Mouse (Mus musculus) embryonic facial prominence, embryonic 15.5 days (tissue): ENCODE measurements around the gene Ddr1. TPM values are rescaled to one million over a fixed set of nuclear protein-coding genes. Genes with fewer than 3 reads are reported as not detected.
A peak's percentile ranks its signal among the peaks of the same experiment; 100 is the strongest.

Experiments used
- ATAC-seq: fragments of 200-750 bp; cut with Nextera tagmentation; 2 replicates; pipeline ENCODE4 v1.8.0; 2017; ENCODE audit warnings: low read depth, moderate TSS enrichment; ENCODE audit not compliant: insufficient number of reproducible peaks, low FRiP score, low TSS enrichment
- H3K27ac ChIP-seq: fragments of 300-500 bp; sonication (generic); replicated peaks from 2 replicates; pipeline ENCODE4 v1.5.1; 2015; ENCODE audit warnings: mild to moderate bottlenecking, inconsistent platforms
- H3K27me3 ChIP-seq: fragments of 300-500 bp; sonication (generic); 2 replicates; pipeline ENCODE4 v1.6.1; 2015; ENCODE audit warnings: inconsistent platforms
- H3K36me3 ChIP-seq: fragments of 300-500 bp; sonication (generic); 2 replicates; pipeline ENCODE4 v1.6.1; 2015; ENCODE audit warnings: mild to moderate bottlenecking, inconsistent platforms
- H3K4me1 ChIP-seq: fragments of 300-500 bp; sonication (generic); 2 replicates; pipeline ENCODE4 v1.6.1; 2015; ENCODE audit warnings: inconsistent platforms
- H3K4me2 ChIP-seq: fragments of 300-500 bp; sonication (generic); replicated peaks from 2 replicates; pipeline ENCODE4 v1.6.1; 2015; ENCODE audit warnings: mild to moderate bottlenecking, inconsistent platforms
- H3K4me3 ChIP-seq: fragments of 300-500 bp; sonication (generic); replicated peaks from 2 replicates; pipeline ENCODE4 v1.5.1; 2015; ENCODE audit warnings: mild to moderate bottlenecking, inconsistent platforms
- H3K9ac ChIP-seq: fragments of 300-500 bp; sonication (generic); 2 replicates; pipeline ENCODE4 v1.6.1; 2015; ENCODE audit warnings: inconsistent platforms
- H3K9me3 ChIP-seq: fragments of 300-500 bp; sonication (generic); replicated peaks from 2 replicates; pipeline ENCODE4 v1.6.1; 2016; ENCODE audit warnings: inconsistent platforms
- WGBS: fragments of 180-500 bp; shearing (Covaris S2); methylation state at CpG from one replicate; pipeline ENCODE4 v1.1.7; 2015; 5-methylcytosine and 5-hydroxymethylcytosine counted together
- polyA plus RNA-seq: library from polyadenylated mRNA; unstranded; fragments of >200 nt; fragmentation: Nextera tagmentation; extraction: Ambion mirVana; gene quantifications from 2 replicates; pipeline ENCODE4 v1.2.1, GENCODE M21; 2015

The Ddr1 gene
- polyA plus RNA-seq, 1 experiment from 2014 or later, result 100 TPM

- Histone ChIP-seq H3K9ac (no peak overlapping the region), H3K4me3 (no peak overlapping the region), H3K9me3 (peaks cover 5% of the 10 kb centered on the region; the same call in 1 of the 2 replicates), H3K27ac (no peak overlapping the region), H3K27me3 (no peaks in the 10 kb centered on the region), H3K4me1 (peaks cover 10% of the 10 kb centered on the region), H3K4me2 (no peak overlapping the region), H3K36me3 (peaks cover 74% of the 10 kb centered on the region)
- 72% methylated on average over 4 of the region's 4 CpGs for WGBS
- ATAC-seq, result no peak
Measured at GRCm38 (mm10) chr17:35692368-35692767, 12.1 kb downstream of the Ddr1 start.

DNA sequence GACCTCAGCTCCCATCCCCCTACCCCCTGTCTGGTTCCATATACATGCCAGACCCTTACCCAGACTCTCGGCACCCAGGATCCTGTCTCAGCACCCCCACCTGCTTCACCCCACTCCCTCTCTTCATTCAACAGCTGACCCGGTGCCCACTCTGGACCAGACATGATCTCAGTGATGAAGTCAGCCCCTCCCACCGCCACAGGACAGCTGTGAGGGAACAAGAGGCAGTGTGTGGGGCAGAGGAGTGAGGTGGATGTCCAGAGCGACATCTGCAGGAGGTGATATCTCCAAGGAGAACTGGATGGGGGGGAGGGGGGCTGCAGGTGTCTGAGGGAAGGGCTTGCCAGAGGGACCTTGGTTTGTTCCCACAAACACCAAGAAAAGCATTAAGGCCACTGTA, 12.6 kb downstream of the Ddr1 start:
- Histone ChIP-seq H3K27ac (no peak overlapping the region), H3K4me2 (no peak overlapping the region), H3K27me3 (no peaks in the 10 kb centered on the region), H3K9ac (no peak overlapping the region), H3K9me3 (peaks cover 5% of the 10 kb centered on the region; the same call in 1 of the 2 replicates), H3K4me3 (no peak overlapping the region), H3K36me3 (peaks cover 80% of the 10 kb centered on the region), H3K4me1 (peaks cover 4% of the 10 kb centered on the region)
- no peak for ATAC-seq
- 73% methylated on average over 4 of the region's 4 CpGs for whole genome bisulfite sequencing

DNA sequence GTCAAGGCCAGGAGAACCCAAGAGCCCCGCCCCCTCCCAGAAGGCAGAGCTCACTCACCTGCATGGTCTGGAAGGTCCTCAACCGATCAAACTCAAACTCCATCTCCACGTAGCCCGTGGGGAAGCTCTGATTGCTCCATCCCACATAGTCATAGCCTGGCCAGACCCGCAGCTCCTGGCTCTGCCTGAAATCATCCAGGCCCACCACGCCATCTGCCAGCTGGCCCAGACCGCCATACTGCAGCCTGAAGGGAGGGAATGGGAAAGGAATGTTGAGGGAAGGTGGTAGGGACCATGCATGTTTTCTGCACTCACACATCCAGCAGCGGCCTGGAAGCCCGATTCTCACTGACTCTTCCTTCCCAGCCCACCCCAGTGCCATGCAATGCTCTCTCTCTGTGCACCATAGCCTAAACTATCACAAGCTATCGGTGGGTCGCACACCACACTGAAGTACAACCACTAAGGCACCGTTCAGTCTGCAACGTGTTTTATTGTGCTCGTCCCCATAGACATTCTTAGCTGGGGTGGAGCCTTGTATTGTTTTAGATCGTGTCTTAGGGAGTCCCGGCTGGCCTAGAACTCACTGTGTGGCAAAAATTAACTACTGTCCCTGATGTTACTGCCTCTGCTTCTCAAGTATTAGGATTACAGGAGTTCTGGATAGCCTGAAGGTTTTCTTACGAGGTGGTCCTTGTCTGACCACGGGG, 14.3 kb downstream of the Ddr1 start:
- Histone ChIP-seq H3K9me3 (no peaks in the 10 kb centered on the region), H3K4me1 (0 out of 2 replicates have a peak, but pooled peaks cover 2% of the 10 kb centered on the region), H3K9ac (no peak overlapping the region), H3K4me2 (no peak overlapping the region), H3K36me3 (peaks cover 88% of the 10 kb centered on the region), H3K4me3 (no peak overlapping the region), H3K27ac (no peak overlapping the region), H3K27me3 (no peaks in the 10 kb centered on the region)
- ATAC-seq, result no peak
- 85% methylated on average over 18 of the region's 18 CpGs for WGBS

- 90% methylated on average over 25 of the region's 25 CpGs for WGBS
- Histone ChIP-seq H3K36me3 (peaks cover 98% of the 10 kb centered on the region), H3K27ac (no peak overlapping the region), H3K4me2 (no peak overlapping the region), H3K27me3 (no peaks in the 10 kb centered on the region), H3K9ac (no peak overlapping the region), H3K9me3 (no peaks in the 10 kb centered on the region), H3K4me1 (0 out of 2 replicates have a peak, but pooled peaks cover 2% of the 10 kb centered on the region), H3K4me3 (no peak overlapping the region)
- no peak for ATAC-seq
Measured at GRCm38 (mm10) chr17:35688347-35689175, 15.9 kb downstream of the Ddr1 start.

DNA sequence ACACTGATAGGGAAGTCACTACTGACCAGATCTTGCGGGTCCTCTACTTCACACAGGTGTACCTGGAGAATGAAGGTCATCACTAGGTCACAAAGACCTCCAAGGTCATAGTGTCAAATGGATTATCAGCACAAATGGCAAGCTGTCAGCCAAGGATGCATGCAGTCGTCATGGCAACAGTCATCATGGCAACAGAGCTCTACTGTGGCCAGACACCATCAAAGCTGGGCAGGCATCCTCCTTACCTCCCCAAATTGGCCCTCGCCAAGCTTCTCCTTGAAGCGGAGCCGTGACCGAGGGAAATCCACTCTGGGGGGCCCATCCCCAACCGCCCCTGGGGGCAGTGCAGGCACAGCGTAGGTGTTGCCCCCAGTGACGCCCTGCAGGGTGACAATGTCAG, 19.4 kb downstream of the Ddr1 start:
- Histone ChIP-seq H3K4me2 (no peak overlapping the region), H3K36me3 (peaks cover 93% of the 10 kb centered on the region), H3K4me1 (0 out of 2 replicates have a peak, but pooled peaks cover 2% of the 10 kb centered on the region), H3K4me3 (no peak overlapping the region), H3K27me3 (no peaks in the 10 kb centered on the region), H3K27ac (no peak overlapping the region), H3K9me3 (no peaks in the 10 kb centered on the region), H3K9ac (no peak overlapping the region)
- ATAC-seq, result no peak
- WGBS, result 78% methylated on average over 9 of the region's 9 CpGs

DNA sequence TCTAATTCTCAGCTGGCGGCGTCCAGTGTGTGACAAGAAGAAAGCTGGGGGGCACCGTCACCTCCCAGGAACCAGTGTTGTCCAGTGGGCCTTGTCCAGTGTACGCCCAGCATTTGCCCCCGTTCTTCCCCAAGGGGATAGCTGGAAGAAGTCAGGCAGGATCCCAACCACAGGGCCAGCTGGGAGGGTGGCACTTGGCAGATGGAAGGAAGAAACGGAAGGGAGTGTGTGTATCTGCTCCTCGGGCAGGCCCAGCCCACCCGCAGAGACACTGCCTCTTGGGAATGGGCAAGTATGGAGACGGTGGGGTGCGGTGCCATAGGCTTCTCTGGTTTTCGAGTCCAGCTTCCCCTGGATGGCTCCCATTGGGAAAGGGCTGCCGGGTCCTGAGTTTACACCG, 22.4 kb downstream of the Ddr1 start:
- ATAC-seq, result no peak
- H3K36me3 ChIP-seq, result peaks cover 63% of the 10 kb centered on the region
- H3K27me3 ChIP-seq, result no peaks in the 10 kb centered on the region
- H3K27ac ChIP-seq, result no peak overlapping the region
- no peaks in the 10 kb centered on the region for H3K9me3 ChIP-seq
- 78% methylated on average over 13 of the region's 13 CpGs for WGBS
- no peaks in the 10 kb centered on the region for H3K4me1 ChIP-seq
- no peak overlapping the region for H3K4me3 ChIP-seq
- H3K4me2 ChIP-seq, result no peak overlapping the region
- no peak overlapping the region for H3K9ac ChIP-seq

GRCm38 (mm10) chr17:35680591-35680990, 23.8 kb downstream of the Ddr1 start:
- H3K4me2 ChIP-seq, result no peak overlapping the region
- no peaks in the 10 kb centered on the region for H3K9me3 ChIP-seq
- H3K4me1 ChIP-seq, result no peaks in the 10 kb centered on the region
- H3K36me3 ChIP-seq, result peaks cover 49% of the 10 kb centered on the region
- WGBS, result 30% methylated on average over 6 of the region's 6 CpGs
- 0 out of 2 replicates have a peak, but pooled peaks have one; percentile 43 for ATAC-seq
- H3K27me3 ChIP-seq, result no peaks in the 10 kb centered on the region
- no peak overlapping the region for H3K27ac ChIP-seq
- no peak overlapping the region for H3K9ac ChIP-seq
- no peak overlapping the region for H3K4me3 ChIP-seq

GRCm38 (mm10) chr17:35673416-35674035, 30.9 kb downstream of the Ddr1 start, which contains the start of gene Gtf2h4:
Gene Gtf2h4, minus strand, starts transcription at chr17:35673739.
- Histone ChIP-seq H3K4me2 (peak within 1 kb of the TSS; percentile 73), H3K4me3 (peak within 1 kb of the TSS; percentile 71), H3K27me3 (no peaks in the 10 kb centered on the region), H3K9ac (peak within 1 kb of the TSS; percentile 81), H3K4me1 (peaks cover 9% of the 10 kb centered on the region), H3K9me3 (no peaks in the 10 kb centered on the region), H3K36me3 (0 out of 2 replicates have a peak, but pooled peaks cover 17% of the 10 kb centered on the region), H3K27ac (no peak within 1 kb of the TSS)
- under 1% methylated on average over 23 of the region's 23 CpGs for WGBS
- ATAC-seq, result peak; percentile 96

DNA sequence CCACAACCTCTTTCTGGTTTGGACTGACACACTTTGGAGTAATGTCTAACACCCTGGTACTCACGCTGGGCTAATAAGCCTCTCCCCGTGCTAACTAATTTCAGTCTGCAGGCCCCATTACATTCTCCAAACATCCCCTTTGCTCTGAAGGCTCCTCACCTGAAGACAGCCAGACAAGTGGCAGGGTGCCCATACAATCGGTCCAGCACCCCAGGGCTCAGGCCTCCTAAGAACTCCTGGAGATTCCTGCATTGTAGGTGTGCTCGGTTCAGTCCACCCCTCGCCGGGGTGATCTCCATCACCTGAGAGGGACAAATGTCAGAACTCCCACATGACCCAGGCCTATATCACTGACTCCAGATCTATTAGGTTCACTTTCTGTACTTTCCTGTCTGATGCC, 31.9 kb downstream of the Ddr1 start:
- H3K9ac ChIP-seq, result no peak overlapping the region
- H3K27me3 ChIP-seq, result no peaks in the 10 kb centered on the region
- peak overlapping the region; percentile 71 for H3K4me3 ChIP-seq
- H3K36me3 ChIP-seq, result 0 out of 2 replicates have a peak, but pooled peaks cover 17% of the 10 kb centered on the region
- H3K4me1 ChIP-seq, result peaks cover 17% of the 10 kb centered on the region
- no peak for ATAC-seq
- H3K27ac ChIP-seq, result no peak overlapping the region
- no peak overlapping the region; the same call in 1 of the 2 replicates for H3K4me2 ChIP-seq
- no peaks in the 10 kb centered on the region for H3K9me3 ChIP-seq
- WGBS, result 92% methylated on average over 6 of the region's 6 CpGs

GRCm38 (mm10) chr17:35671846-35672245, 32.6 kb downstream of the Ddr1 start:
- ATAC-seq, result no peak
- Histone ChIP-seq H3K4me1 (peaks cover 19% of the 10 kb centered on the region), H3K9ac (no peak overlapping the region), H3K9me3 (no peaks in the 10 kb centered on the region), H3K27me3 (no peaks in the 10 kb centered on the region), H3K36me3 (0 out of 2 replicates have a peak, but pooled peaks cover 17% of the 10 kb centered on the region), H3K4me2 (no peak overlapping the region), H3K4me3 (no peak overlapping the region), H3K27ac (no peak overlapping the region)
- 87% methylated on average over 6 of the region's 6 CpGs for WGBS

GRCm38 (mm10) chr17:35669731-35670130, 34.7 kb downstream of the Ddr1 start:
- Histone ChIP-seq H3K4me3 (no peak overlapping the region), H3K9ac (no peak overlapping the region), H3K9me3 (no peaks in the 10 kb centered on the region), H3K27ac (no peak overlapping the region), H3K36me3 (peaks cover 26% of the 10 kb centered on the region), H3K27me3 (no peaks in the 10 kb centered on the region), H3K4me1 (peaks cover 28% of the 10 kb centered on the region), H3K4me2 (no peak overlapping the region)
- no peak for ATAC-seq
- 90% methylated on average over 9 of the region's 9 CpGs for WGBS
